Mouse (Mus musculus) forebrain, embryonic 13.5 days (tissue): ENCODE data around the gene Calhm6. TPM values are rescaled to one million over a fixed set of nuclear protein-coding genes. Genes with fewer than 3 reads are reported as not detected.

ENCODE experiments used
- ATAC-seq: fragments of 200-750 bp; cut with Nextera tagmentation; 2 replicates; pipeline ENCODE4 v1.8.0; 2017
- H3K27ac ChIP-seq: fragments of 300-500 bp; sonication (generic); 2 replicates; pipeline ENCODE4 v1.5.1; 2015; ENCODE audit warnings: inconsistent platforms, mild to moderate bottlenecking, moderate library complexity
- H3K27me3 ChIP-seq: fragments of 300-500 bp; sonication (generic); 2 replicates; pipeline ENCODE4 v1.6.1; 2015; ENCODE audit warnings: mild to moderate bottlenecking, inconsistent platforms
- H3K36me3 ChIP-seq: fragments of 300-500 bp; sonication (generic); 2 replicates; pipeline ENCODE4 v1.6.1; 2015; ENCODE audit warnings: mild to moderate bottlenecking, inconsistent platforms; ENCODE audit not compliant: poor library complexity, severe bottlenecking
- H3K4me1 ChIP-seq: fragments of 300-500 bp; sonication (generic); 2 replicates; pipeline ENCODE4 v1.6.1; 2015; ENCODE audit warnings: inconsistent platforms
- H3K4me2 ChIP-seq: fragments of 300-500 bp; sonication (generic); 2 replicates; pipeline ENCODE4 v1.6.1; 2015; ENCODE audit warnings: inconsistent platforms, mild to moderate bottlenecking, moderate library complexity
- H3K4me3 ChIP-seq: fragments of 300-500 bp; sonication (generic); 2 replicates; pipeline ENCODE4 v1.5.1; 2015; ENCODE audit warnings: mild to moderate bottlenecking, inconsistent platforms
- H3K9ac ChIP-seq: fragments of 300-500 bp; sonication (generic); 2 replicates; pipeline ENCODE4 v1.6.1; 2015; ENCODE audit warnings: mild to moderate bottlenecking, inconsistent platforms
- H3K9me3 ChIP-seq: fragments of 300-500 bp; sonication (generic); replicated peaks from 2 replicates; pipeline ENCODE4 v1.6.1; 2016; ENCODE audit warnings: inconsistent platforms
- WGBS: fragments of 180-500 bp; shearing (Covaris S2); methylation state at CpG from one replicate; pipeline ENCODE4 v1.1.7; 2015; 5-methylcytosine and 5-hydroxymethylcytosine counted together
- polyA plus RNA-seq: library from polyadenylated mRNA; unstranded; fragments of >200 nt; fragmentation: Nextera tagmentation; extraction: Ambion mirVana; gene quantifications from 2 replicates; pipeline ENCODE4 v1.2.1, GENCODE M21; 2015

Gene Calhm6
- 0.21 and 0.33 TPM in 2 replicates for polyA plus RNA-seq

- H3K9me3 ChIP-seq, result no peaks in the 10 kb centered on the region
- H3K36me3 ChIP-seq, result no peaks in the 10 kb centered on the region
- peak within 1 kb of the TSS; percentile 59 for H3K9ac ChIP-seq
- ATAC-seq, result peak; percentile 82
- peaks cover 8% of the 10 kb centered on the region for H3K4me1 ChIP-seq
- peak within 1 kb of the TSS; percentile 50 for H3K4me3 ChIP-seq
- H3K27ac ChIP-seq, result no peak within 1 kb of the TSS
- WGBS, result 17% methylated on average over 44 of the region's 44 CpGs
- H3K27me3 ChIP-seq, result peaks cover 2% of the 10 kb centered on the region; the same call in 1 of the 2 replicates
- peak within 1 kb of the TSS; percentile 76 for H3K4me2 ChIP-seq
These were observed at the start of gene Calhm6 for GRCm38 (mm10) chr10:34127392-34128378. Gene Calhm6 (minus strand): TSS chr10:34127984.

- no peaks in the 10 kb centered on the region for H3K27me3 ChIP-seq
- H3K36me3 ChIP-seq, result no peaks in the 10 kb centered on the region
- no peak overlapping the region for H3K4me3 ChIP-seq
- 55% methylated on average over 8 of the region's 8 CpGs for WGBS
- H3K27ac ChIP-seq, result no peak overlapping the region
- H3K4me2 ChIP-seq, result no peak overlapping the region
- H3K9me3 ChIP-seq, result no peaks in the 10 kb centered on the region
- no peaks in the 10 kb centered on the region for H3K4me1 ChIP-seq
- ATAC-seq, result no peak
- no peak overlapping the region for H3K9ac ChIP-seq
These were observed 48.3 kb upstream of the Calhm6 start for GRCm38 (mm10) chr10:34175870-34176606.

- Histone ChIP-seq H3K27me3 (no peaks in the 10 kb centered on the region), H3K9ac (no peak overlapping the region), H3K9me3 (no peaks in the 10 kb centered on the region), H3K27ac (no peak overlapping the region), H3K4me3 (no peak overlapping the region), H3K36me3 (no peaks in the 10 kb centered on the region), H3K4me2 (no peak overlapping the region), H3K4me1 (no peaks in the 10 kb centered on the region)
- WGBS, result 87% methylated on average over 4 of the region's 4 CpGs
- ATAC-seq, result no peak
These were observed 45.0 kb upstream of the Calhm6 start for GRCm38 (mm10) chr10:34172663-34173282.

GRCm38 (mm10) chr10:34171660-34172059, 43.9 kb upstream of the Calhm6 start:
- Histone ChIP-seq H3K4me2 (no peak overlapping the region), H3K36me3 (no peaks in the 10 kb centered on the region), H3K27me3 (no peaks in the 10 kb centered on the region), H3K27ac (no peak overlapping the region), H3K4me3 (no peak overlapping the region), H3K4me1 (no peaks in the 10 kb centered on the region), H3K9me3 (no peaks in the 10 kb centered on the region), H3K9ac (no peak overlapping the region)
- 92% methylated on average over 4 of the region's 4 CpGs for WGBS
- ATAC-seq, result no peak

- Histone ChIP-seq H3K36me3 (no peaks in the 10 kb centered on the region), H3K9me3 (no peaks in the 10 kb centered on the region), H3K9ac (no peak overlapping the region), H3K27me3 (no peaks in the 10 kb centered on the region), H3K4me2 (no peak overlapping the region), H3K4me3 (no peak overlapping the region), H3K27ac (no peak overlapping the region), H3K4me1 (no peaks in the 10 kb centered on the region)
- WGBS, result 94% methylated on average over 3 of the region's 3 CpGs
- ATAC-seq, result no peak
These were observed 43.4 kb upstream of the Calhm6 start for GRCm38 (mm10) chr10:34171191-34171590.

GRCm38 (mm10) chr10:34166971-34167370, 39.2 kb upstream of the Calhm6 start:
- Histone ChIP-seq H3K9ac (no peak overlapping the region), H3K4me1 (no peaks in the 10 kb centered on the region), H3K27me3 (no peaks in the 10 kb centered on the region), H3K27ac (no peak overlapping the region), H3K4me3 (no peak overlapping the region), H3K36me3 (no peaks in the 10 kb centered on the region), H3K4me2 (no peak overlapping the region), H3K9me3 (no peaks in the 10 kb centered on the region)
- no peak for ATAC-seq
- WGBS, result 89% methylated on average over 2 of the region's 2 CpGs

- Histone ChIP-seq H3K27ac (no peak overlapping the region), H3K4me2 (no peak overlapping the region), H3K36me3 (no peaks in the 10 kb centered on the region), H3K4me1 (no peaks in the 10 kb centered on the region), H3K4me3 (no peak overlapping the region), H3K27me3 (no peaks in the 10 kb centered on the region), H3K9ac (no peak overlapping the region), H3K9me3 (no peaks in the 10 kb centered on the region)
- WGBS, result 88% methylated on average over 12 of the region's 12 CpGs
- no peak for ATAC-seq
These were observed 28.2 kb upstream of the Calhm6 start for GRCm38 (mm10) chr10:34155796-34156554.

- H3K4me3 ChIP-seq, result no peak overlapping the region
- no peak overlapping the region for H3K9ac ChIP-seq
These were observed 24.0 kb upstream of the Calhm6 start for GRCm38 (mm10) chr10:34151827-34152226.

GRCm38 (mm10) chr10:34150454-34150853, 22.7 kb upstream of the Calhm6 start:
- Histone ChIP-seq H3K4me2 (no peak overlapping the region), H3K9me3 (no peaks in the 10 kb centered on the region), H3K4me3 (no peak overlapping the region), H3K27ac (no peak overlapping the region), H3K9ac (no peak overlapping the region), H3K27me3 (no peaks in the 10 kb centered on the region), H3K4me1 (0 out of 2 replicates have a peak, but pooled peaks cover 3% of the 10 kb centered on the region), H3K36me3 (no peaks in the 10 kb centered on the region)
- no peak for ATAC-seq
- WGBS, result 48% methylated on average over 6 of the region's 6 CpGs

More at GRCm38 (mm10) chr10:34151827-34152226, 24.0 kb upstream of the Calhm6 start:
- Histone ChIP-seq H3K27me3 (no peaks in the 10 kb centered on the region), H3K36me3 (no peaks in the 10 kb centered on the region), H3K27ac (no peak overlapping the region), H3K4me2 (no peak overlapping the region), H3K4me1 (0 out of 2 replicates have a peak, but pooled peaks cover 3% of the 10 kb centered on the region), H3K9me3 (no peaks in the 10 kb centered on the region)
- ATAC-seq, result no peak
- WGBS, result 88% methylated on average over 3 of the region's 3 CpGs

GRCm38 (mm10) chr10:34149772-34150171, 22.0 kb upstream of the Calhm6 start:
- no peak for ATAC-seq
- Histone ChIP-seq H3K27me3 (no peaks in the 10 kb centered on the region), H3K9me3 (no peaks in the 10 kb centered on the region), H3K27ac (no peak overlapping the region), H3K9ac (no peak overlapping the region), H3K4me2 (no peak overlapping the region), H3K4me3 (no peak overlapping the region), H3K36me3 (no peaks in the 10 kb centered on the region), H3K4me1 (0 out of 2 replicates have a peak, but pooled peaks cover 3% of the 10 kb centered on the region)
- 34% methylated on average over 3 of the region's 3 CpGs for WGBS

GRCm38 (mm10) chr10:34141693-34142092, 13.9 kb upstream of the Calhm6 start:
- no peaks in the 10 kb centered on the region for H3K36me3 ChIP-seq
- ATAC-seq, result no peak
- no peaks in the 10 kb centered on the region for H3K9me3 ChIP-seq
- H3K4me2 ChIP-seq, result no peak overlapping the region
- 93% methylated on average over 2 of the region's 2 CpGs for WGBS
- H3K4me1 ChIP-seq, result no peaks in the 10 kb centered on the region
- no peak overlapping the region for H3K9ac ChIP-seq
- no peaks in the 10 kb centered on the region for H3K27me3 ChIP-seq
- H3K4me3 ChIP-seq, result no peak overlapping the region
- no peak overlapping the region for H3K27ac ChIP-seq
